Mouse (Mus musculus) ES-E14 (cell line): ENCODE results near the gene Ano9.

ENCODE experiments used
- CHD2 ChIP-seq: IDR thresholded peaks from 2 replicates; pipeline ENCODE4 v1.6.1; 2014; ENCODE audit warnings: mild to moderate bottlenecking, low read depth, low read length, inconsistent platforms
- HCFC1 ChIP-seq: IDR thresholded peaks from 2 replicates; pipeline ENCODE4 v1.6.1; 2012; ENCODE audit warnings: low read length, inconsistent platforms, borderline replicate concordance; ENCODE audit not compliant: insufficient read depth
- MAFK ChIP-seq: IDR thresholded peaks from 2 replicates; pipeline ENCODE4 v1.6.1; 2014; ENCODE audit warnings: mild to moderate bottlenecking, low read depth, low read length, inconsistent platforms; ENCODE audit not compliant: insufficient read depth
- ZC3H11A ChIP-seq: IDR thresholded peaks from 2 replicates; pipeline ENCODE4 v1.6.1; 2012; ENCODE audit warnings: low read depth, mild to moderate bottlenecking, inconsistent platforms, low read length, borderline replicate concordance
- ZNF384 ChIP-seq: IDR thresholded peaks from 2 replicates; pipeline ENCODE4 v1.6.1; 2012; ENCODE audit warnings: low read depth, low read length, inconsistent platforms

- TF ChIP-seq ZNF384 (no peak), HCFC1 (no peak), CHD2 (no peak), ZC3H11A (no peak), MAFK (no peak)
Observed at GRCm38 (mm10) chr7:141057541-141057940, 60.1 kb downstream of the Ano9 start.
